ENCODE assay signal across 13 mouse cellular contexts in the genomic region with DNA sequence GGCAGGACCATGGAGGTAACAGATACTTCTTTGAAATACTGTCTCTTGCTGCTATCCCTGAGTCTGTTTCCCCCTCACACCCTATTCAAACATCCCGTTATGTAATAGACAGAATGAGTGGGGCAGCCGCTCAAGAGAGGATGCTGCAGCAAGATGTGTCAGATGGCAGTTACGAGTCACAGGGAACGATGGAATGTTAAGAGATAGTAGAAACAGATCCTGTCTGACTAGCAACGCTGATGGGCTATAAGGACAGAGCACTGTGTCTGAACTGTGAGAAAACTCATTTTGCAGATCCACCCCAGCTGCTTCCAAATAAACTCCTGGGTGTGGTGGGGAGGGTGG. TPM values are rescaled to one million over a fixed set of nuclear protein-coding genes. Genes with fewer than 3 reads are reported as not detected.
A peak's percentile ranks its signal among the peaks of the same experiment; 100 is the strongest.
DNase-seq lines count a peak whose midpoint lies in the region; ATAC-seq lines count a peak whose summit lies in the region.
"Had no signal": no experiment of that assay in that cellular context is flagged by ENCODE, and none has a peak within 500 bp of the region (broad histone marks: within the 10 kb centered on the region; RNA-seq: fewer than 3 reads in every experiment).

No protein-coding gene starts in this region.

- H3K27me3 ChIP-seq in midbrain, embryonic 10.5 days (ENCODE audit: low read depth, poor library complexity, severe bottlenecking) = peaks cover 18% of the 10 kb centered on the region
- H3K27me3 ChIP-seq in midbrain, embryonic 16.5 days (ENCODE audit: control insufficient read depth, insufficient read depth, low read depth, low read length) = no peaks in the 10 kb centered on the region
- H3K27me3 ChIP-seq in forebrain, embryonic 13.5 days = no peaks in the 10 kb centered on the region
- 0 out of 2 replicates have a peak, but pooled peaks cover 4% of the 10 kb centered on the region for H3K27me3 ChIP-seq in midbrain, embryonic 12.5 days
- H3K27me3 ChIP-seq: heart, embryonic 15.5 days; intestine, embryonic 15.5 days had no signal

- peaks cover 30% of the 10 kb centered on the region for H3K4me1 ChIP-seq in midbrain, embryonic 10.5 days
- peaks cover 7% of the 10 kb centered on the region; the same call in 1 of the 2 replicates for H3K4me1 ChIP-seq in midbrain, embryonic 16.5 days (ENCODE audit: control insufficient read depth, insufficient read depth, low read length)
- peaks cover 11% of the 10 kb centered on the region; the same call in 1 of the 2 replicates for H3K4me1 ChIP-seq in forebrain, embryonic 13.5 days
- peaks cover 10% of the 10 kb centered on the region for H3K4me1 ChIP-seq in midbrain, embryonic 12.5 days
- H3K4me1 ChIP-seq: heart, embryonic 15.5 days; intestine, embryonic 15.5 days had no signal

- no peak overlapping the region for H3K4me2 ChIP-seq in midbrain, embryonic 16.5 days (ENCODE audit: low read length)
- H3K4me2 ChIP-seq in forebrain, embryonic 13.5 days = no peak overlapping the region
- H3K4me2 ChIP-seq in midbrain, embryonic 12.5 days (replicated peaks) = 0 out of 2 replicates have a peak overlapping the region, but pooled peaks have one; percentile 21
- H3K4me2 ChIP-seq: heart, embryonic 15.5 days; intestine, embryonic 15.5 days had no signal

- H3K9me3 ChIP-seq in midbrain, embryonic 10.5 days (replicated peaks) = no peaks in the 10 kb centered on the region
- no peaks in the 10 kb centered on the region for H3K9me3 ChIP-seq in midbrain, embryonic 16.5 days (replicated peaks; ENCODE audit: control insufficient read depth, low read length, poor library complexity, severe bottlenecking)
- no peaks in the 10 kb centered on the region for H3K9me3 ChIP-seq in forebrain, embryonic 13.5 days (replicated peaks)
- no peaks in the 10 kb centered on the region for H3K9me3 ChIP-seq in midbrain, embryonic 12.5 days
- H3K9me3 ChIP-seq: heart, embryonic 15.5 days; intestine, embryonic 15.5 days had no signal

- 40% methylated on average over 5 of the region's 5 CpGs for WGBS in midbrain, embryonic 10.5 days
- WGBS in midbrain, embryonic 16.5 days = 30% methylated on average over 5 of the region's 5 CpGs
- WGBS in forebrain, embryonic 13.5 days = 42% methylated on average over 5 of the region's 5 CpGs
- WGBS in midbrain, embryonic 12.5 days = 23% methylated on average over 5 of the region's 5 CpGs

- H3K4me3 ChIP-seq in midbrain, embryonic 10.5 days = peak overlapping the region; percentile 21; the same call in 1 of the 2 replicates
- H3K4me3 ChIP-seq in midbrain, embryonic 16.5 days (ENCODE audit: low read depth, low read length) = no peak overlapping the region
- no peak overlapping the region for H3K4me3 ChIP-seq in forebrain, embryonic 13.5 days
- H3K4me3 ChIP-seq in midbrain, embryonic 12.5 days = no peak overlapping the region
- H3K4me3 ChIP-seq: heart, embryonic 15.5 days; intestine, embryonic 15.5 days had no signal

- intact Hi-C loops in heart, postnatal 25 days (cut with DNase I) = no loop called here

- H3K36me3 ChIP-seq in midbrain, embryonic 10.5 days = no peaks in the 10 kb centered on the region
- H3K36me3 ChIP-seq in midbrain, embryonic 16.5 days (ENCODE audit: control insufficient read depth, insufficient read depth, low read length) = no peaks in the 10 kb centered on the region
- H3K36me3 ChIP-seq in forebrain, embryonic 13.5 days (ENCODE audit: poor library complexity, severe bottlenecking) = no peaks in the 10 kb centered on the region
- H3K36me3 ChIP-seq in midbrain, embryonic 12.5 days = no peaks in the 10 kb centered on the region
- H3K36me3 ChIP-seq: heart, embryonic 15.5 days; intestine, embryonic 15.5 days had no signal

- ATAC-seq in midbrain, embryonic 16.5 days = no peak
- 0 out of 2 replicates have a peak, but pooled peaks have one; percentile 38 for ATAC-seq in forebrain, embryonic 13.5 days
- ATAC-seq in midbrain, embryonic 12.5 days (ENCODE audit: low FRiP score, low read depth) = no peak
- ATAC-seq: intestine, embryonic 15.5 days; liver, postnatal 0 days had no signal

- no peak overlapping the region for H3K9ac ChIP-seq in midbrain, embryonic 16.5 days (ENCODE audit: low read depth, low read length)
- H3K9ac ChIP-seq in forebrain, embryonic 13.5 days = no peak overlapping the region
- H3K9ac ChIP-seq in midbrain, embryonic 12.5 days (replicated peaks) = no peak overlapping the region
- H3K9ac ChIP-seq: heart, embryonic 15.5 days; intestine, embryonic 15.5 days; liver, postnatal 0 days had no signal

- peak overlapping the region; percentile 79 for H3K27ac ChIP-seq in midbrain, embryonic 10.5 days (replicated peaks)
- H3K27ac ChIP-seq in midbrain, embryonic 16.5 days (ENCODE audit: low read length) = no peak overlapping the region
- no peak overlapping the region for H3K27ac ChIP-seq in forebrain, embryonic 13.5 days
- H3K27ac ChIP-seq in midbrain, embryonic 12.5 days (replicated peaks) = no peak overlapping the region
- H3K27ac ChIP-seq: heart, embryonic 15.5 days; intestine, embryonic 15.5 days had no signal

- peak; percentile 87 for DNase-seq in heart, adult 11 months
- DNase-seq in heart, postnatal 25 days (ENCODE audit: low spot score) = no peak
- DNase-seq in midbrain, embryonic 10.5 days (ENCODE audit: low spot score) = no peak
- no peak for DNase-seq in c-Kit-positive CD71-positive TER-119-positive erythroid progenitor cells, embryonic 14.5 days (ENCODE audit: low spot score)
- DNase-seq in thymus, adult 18-20 months = no peak
- DNase-seq: adrenal gland, postnatal 10 days; cerebellum, adult 18-20 months; liver, postnatal 0 days had no signal

RNA-seq across cellular contexts. Expression of gene Dars, which starts 23.9 kb away (rescaled TPM):
- 10 to 100 TPM; 61.0 to 63.0 TPM for total RNA-seq in heart, postnatal 25 days (2021)
- 190 and 216 TPM in 2 replicates for polyA plus RNA-seq in midbrain, embryonic 10.5 days (2016; fragmentation: Nextera tagmentation; extraction: Ambion mirVana)
- 123 and 124 TPM in 2 replicates for polyA plus RNA-seq in midbrain, embryonic 16.5 days (2015; fragmentation: Nextera tagmentation; extraction: Ambion mirVana)
- polyA plus RNA-seq in forebrain, embryonic 13.5 days (2015; fragmentation: Nextera tagmentation; extraction: Ambion mirVana) = 146 and 156 TPM in 2 replicates
- 164 and 174 TPM in 2 replicates for polyA plus RNA-seq in midbrain, embryonic 12.5 days (2016; fragmentation: Nextera tagmentation; extraction: Ambion mirVana)
